Mouse (Mus musculus) heart, postnatal 4 days (tissue): Measurements from ENCODE around the gene Iqsec1. TPM values are rescaled to one million over a fixed set of nuclear protein-coding genes. Genes with fewer than 3 reads are reported as not detected.

Experiments used
- DNase-seq: peaks from one replicate; pipeline ENCODE4 v3.0.0; 2021
- total RNA-seq, 2 experiments: library from RNA; stranded (reverse); gene quantifications; 2 replicates each; pipeline ENCODE4 v1.2.3; 2021

Gene Iqsec1
- total RNA-seq, 2 experiments from 2014 or later = 150 TPM

- DNase-seq = no peak
These were observed 176.4 kb downstream of the Iqsec1 start for GRCm38 (mm10) chr6:90812072-90812471.

GRCm38 (mm10) chr6:90810576-90810975 lies 177.9 kb downstream of the Iqsec1 start:
- DNase-seq = no peak

- DNase-seq = peak; percentile 79
These were observed 178.5 kb downstream of the Iqsec1 start for GRCm38 (mm10) chr6:90809960-90810362.

GRCm38 (mm10) chr6:90809077-90809840 lies 179.2 kb downstream of the Iqsec1 start:
- peak; percentile 67 for DNase-seq

- peak; percentile 18 for DNase-seq
These were observed 179.9 kb downstream of the Iqsec1 start for GRCm38 (mm10) chr6:90808544-90808943.

GRCm38 (mm10) chr6:90808134-90808533 lies 180.4 kb downstream of the Iqsec1 start:
- DNase-seq = peak; percentile 18

- no peak for DNase-seq
These were observed 180.9 kb downstream of the Iqsec1 start for GRCm38 (mm10) chr6:90807581-90807980.

- no peak for DNase-seq
These were observed 181.7 kb downstream of the Iqsec1 start for GRCm38 (mm10) chr6:90806743-90807142.

GRCm38 (mm10) chr6:90805101-90805500 lies 183.4 kb downstream of the Iqsec1 start:
- DNase-seq = no peak

GRCm38 (mm10) chr6:90804646-90805045 lies 183.8 kb downstream of the Iqsec1 start:
- no peak for DNase-seq

- DNase-seq = no peak
These were observed 185.9 kb downstream of the Iqsec1 start for GRCm38 (mm10) chr6:90802604-90803003.

GRCm38 (mm10) chr6:90802058-90802457 lies 186.4 kb downstream of the Iqsec1 start:
- no peak for DNase-seq

GRCm38 (mm10) chr6:90800825-90801224 lies 187.7 kb downstream of the Iqsec1 start:
- DNase-seq = no peak

GRCm38 (mm10) chr6:90799116-90799515 lies 189.4 kb downstream of the Iqsec1 start:
- peak; percentile 17 for DNase-seq

GRCm38 (mm10) chr6:90798201-90798600 lies 190.3 kb downstream of the Iqsec1 start:
- DNase-seq = no peak

- DNase-seq = no peak
These were observed 191.4 kb downstream of the Iqsec1 start for GRCm38 (mm10) chr6:90796902-90797596.

GRCm38 (mm10) chr6:90790901-90791300 lies 197.6 kb downstream of the Iqsec1 start:
- DNase-seq = no peak

GRCm38 (mm10) chr6:90789520-90789919 lies 199.0 kb downstream of the Iqsec1 start:
- no peak for DNase-seq

GRCm38 (mm10) chr6:90787587-90787986 lies 200.9 kb downstream of the Iqsec1 start:
- DNase-seq = no peak

GRCm38 (mm10) chr6:90787036-90787435 lies 201.4 kb downstream of the Iqsec1 start:
- DNase-seq = no peak

GRCm38 (mm10) chr6:90786589-90786988 lies 201.9 kb downstream of the Iqsec1 start:
- DNase-seq = no peak

- DNase-seq = no peak
These were observed 204.5 kb downstream of the Iqsec1 start for GRCm38 (mm10) chr6:90783945-90784344.

- no peak for DNase-seq
These were observed 205.3 kb downstream of the Iqsec1 start for GRCm38 (mm10) chr6:90783176-90783575.
